Mouse (Mus musculus): ENCODE data around the gene Upb1. TPM values are rescaled to one million over a fixed set of nuclear protein-coding genes. Genes with fewer than 3 reads are reported as not detected.
"Not testable (repeated sequence)": the region's sequence is repeated elsewhere in the genome, so short reads cannot be mapped to it uniquely, and the experiment has no call there.

Upb1 gene
- polyA plus RNA-seq, 1 experiment from 2014 or later, result 0.10 TPM

- no peak for ATAC-seq (ENCODE audit: low FRiP score)
- no peak overlapping the region for H3K4me2 ChIP-seq
- H3K27ac ChIP-seq, result no peak overlapping the region
- peaks cover 7% of the 10 kb centered on the region for H3K4me1 ChIP-seq (replicated peaks)
- H3K9ac ChIP-seq, result no peak overlapping the region
- H3K36me3 ChIP-seq, result no peaks in the 10 kb centered on the region
- no peaks in the 10 kb centered on the region for H3K9me3 ChIP-seq
- H3K27me3 ChIP-seq, result no peaks in the 10 kb centered on the region
- H3K4me3 ChIP-seq, result no peak overlapping the region
- WGBS, result 26% methylated on average over 5 of the region's 5 CpGs
Observed at GRCm38 (mm10) chr10:75474571-75474970, 73.7 kb downstream of the Upb1 start.

GRCm38 (mm10) chr10:75475139-75475850, 74.4 kb downstream of the Upb1 start:
- H3K9ac ChIP-seq; H3K27me3 ChIP-seq; H3K36me3 ChIP-seq; H3K9me3 ChIP-seq; H3K4me2 ChIP-seq; H3K4me3 ChIP-seq; H3K4me1 ChIP-seq (replicated peaks); ATAC-seq (ENCODE audit: low FRiP score); H3K27ac ChIP-seq: not testable (repeated sequence)
- WGBS, result 29% methylated on average over 5 of the region's 6 CpGs

GRCm38 (mm10) chr10:75477034-75477433, 76.1 kb downstream of the Upb1 start:
- WGBS, result 79% methylated on average over 9 of the region's 9 CpGs
- H3K9me3 ChIP-seq, result no peaks in the 10 kb centered on the region

GRCm38 (mm10) chr10:75479955-75480354, 79.0 kb downstream of the Upb1 start:
- Histone ChIP-seq H3K27ac (no peak overlapping the region), H3K27me3 (no peaks in the 10 kb centered on the region), H3K4me2 (no peak overlapping the region), H3K9ac (no peak overlapping the region), H3K9me3 (no peaks in the 10 kb centered on the region), H3K4me3 (no peak overlapping the region), H3K4me1 (replicated peaks) (peaks cover 2% of the 10 kb centered on the region; the same call in 1 of the 2 replicates), H3K36me3 (no peaks in the 10 kb centered on the region)
- no peak for ATAC-seq (ENCODE audit: low FRiP score)
- 87% methylated on average over 2 of the region's 2 CpGs for WGBS

More at GRCm38 (mm10) chr10:75477034-75477433, 76.1 kb downstream of the Upb1 start:
- Histone ChIP-seq H3K4me2 (no peak overlapping the region), H3K9ac (no peak overlapping the region), H3K4me3 (no peak overlapping the region), H3K27ac (no peak overlapping the region), H3K27me3 (no peaks in the 10 kb centered on the region), H3K4me1 (replicated peaks) (peaks cover 7% of the 10 kb centered on the region), H3K36me3 (no peaks in the 10 kb centered on the region)
- no peak for ATAC-seq (ENCODE audit: low FRiP score)

GRCm38 (mm10) chr10:75481703-75482102, 80.8 kb downstream of the Upb1 start:
- Histone ChIP-seq H3K9ac (no peak overlapping the region), H3K4me2 (no peak overlapping the region), H3K9me3 (no peaks in the 10 kb centered on the region), H3K4me3 (no peak overlapping the region), H3K27ac (no peak overlapping the region), H3K4me1 (replicated peaks) (no peaks in the 10 kb centered on the region), H3K27me3 (no peaks in the 10 kb centered on the region), H3K36me3 (no peaks in the 10 kb centered on the region)
- ATAC-seq (ENCODE audit: low FRiP score), result no peak
- WGBS, result 87% methylated on average over 4 of the region's 4 CpGs

GRCm38 (mm10) chr10:75482271-75482670, 81.4 kb downstream of the Upb1 start:
- no peaks in the 10 kb centered on the region for H3K36me3 ChIP-seq
- no peak overlapping the region for H3K27ac ChIP-seq
- H3K4me1 ChIP-seq (replicated peaks), result no peaks in the 10 kb centered on the region
- no peaks in the 10 kb centered on the region for H3K27me3 ChIP-seq
- H3K9me3 ChIP-seq, result no peaks in the 10 kb centered on the region
- no peak overlapping the region for H3K4me2 ChIP-seq
- no peak for ATAC-seq (ENCODE audit: low FRiP score)
- no peak overlapping the region for H3K9ac ChIP-seq
- WGBS, result 96% methylated on average over 5 of the region's 5 CpGs
- no peak overlapping the region for H3K4me3 ChIP-seq

GRCm38 (mm10) chr10:75482919-75483483, 82.1 kb downstream of the Upb1 start:
- no peaks in the 10 kb centered on the region for H3K9me3 ChIP-seq
- WGBS, result 90% methylated on average over 11 of the region's 11 CpGs
- no peak overlapping the region for H3K9ac ChIP-seq
- H3K27ac ChIP-seq, result no peak overlapping the region
- ATAC-seq (ENCODE audit: low FRiP score), result no peak
- H3K4me1 ChIP-seq (replicated peaks), result no peaks in the 10 kb centered on the region
- no peak overlapping the region for H3K4me3 ChIP-seq
- H3K4me2 ChIP-seq, result no peak overlapping the region
- H3K36me3 ChIP-seq, result no peaks in the 10 kb centered on the region
- H3K27me3 ChIP-seq, result no peaks in the 10 kb centered on the region

- no peaks in the 10 kb centered on the region for H3K36me3 ChIP-seq
- H3K9me3 ChIP-seq, result no peaks in the 10 kb centered on the region
- H3K4me2 ChIP-seq, result no peak overlapping the region
- no peak overlapping the region for H3K4me3 ChIP-seq
- no peak for ATAC-seq (ENCODE audit: low FRiP score)
- H3K9ac ChIP-seq, result no peak overlapping the region
- 93% methylated on average over 6 of the region's 6 CpGs for WGBS
- H3K27ac ChIP-seq, result no peak overlapping the region
- no peaks in the 10 kb centered on the region for H3K27me3 ChIP-seq
- no peaks in the 10 kb centered on the region for H3K4me1 ChIP-seq (replicated peaks)
Observed at GRCm38 (mm10) chr10:75484066-75484465, 83.2 kb downstream of the Upb1 start.

- H3K9me3 ChIP-seq, result no peaks in the 10 kb centered on the region
- no peak overlapping the region for H3K27ac ChIP-seq
- whole genome bisulfite sequencing, result 79% methylated on average over 6 of the region's 6 CpGs
- no peak overlapping the region; the same call in 1 of the 2 replicates for H3K9ac ChIP-seq
- H3K4me3 ChIP-seq, result no peak overlapping the region
- H3K36me3 ChIP-seq, result no peaks in the 10 kb centered on the region
- no peak overlapping the region for H3K4me2 ChIP-seq
- H3K27me3 ChIP-seq, result no peaks in the 10 kb centered on the region
- ATAC-seq (ENCODE audit: low FRiP score), result no peak
- H3K4me1 ChIP-seq (replicated peaks), result no peaks in the 10 kb centered on the region
Observed at GRCm38 (mm10) chr10:75484767-75485166, 83.9 kb downstream of the Upb1 start.

- WGBS, result 59% methylated on average over 9 of the region's 9 CpGs
- no peak for ATAC-seq (ENCODE audit: low FRiP score)
- H3K4me1 ChIP-seq (replicated peaks), result no peaks in the 10 kb centered on the region
Observed at GRCm38 (mm10) chr10:75486086-75486979, 85.4 kb downstream of the Upb1 start.

GRCm38 (mm10) chr10:75487131-75487530, 86.2 kb downstream of the Upb1 start:
- 75% methylated on average over 3 of the region's 3 CpGs for WGBS
- H3K4me3 ChIP-seq, result no peak overlapping the region

More at GRCm38 (mm10) chr10:75486086-75486979, 85.4 kb downstream of the Upb1 start:
- H3K36me3 ChIP-seq, result no peaks in the 10 kb centered on the region
- no peaks in the 10 kb centered on the region for H3K27me3 ChIP-seq
- H3K27ac ChIP-seq, result no peak overlapping the region
- no peak overlapping the region for H3K4me2 ChIP-seq
- H3K9ac ChIP-seq, result no peak overlapping the region
- no peak overlapping the region for H3K4me3 ChIP-seq
- no peaks in the 10 kb centered on the region for H3K9me3 ChIP-seq

GRCm38 (mm10) chr10:75489522-75489921, 88.6 kb downstream of the Upb1 start:
- no peak for ATAC-seq (ENCODE audit: low FRiP score)
- WGBS, result 76% methylated on average over 2 of the region's 2 CpGs
- Histone ChIP-seq H3K4me3 (no peak overlapping the region), H3K27me3 (no peaks in the 10 kb centered on the region), H3K27ac (no peak overlapping the region), H3K4me1 (replicated peaks) (no peaks in the 10 kb centered on the region), H3K9me3 (no peaks in the 10 kb centered on the region), H3K4me2 (no peak overlapping the region), H3K36me3 (no peaks in the 10 kb centered on the region), H3K9ac (no peak overlapping the region)

More at GRCm38 (mm10) chr10:75487131-75487530, 86.2 kb downstream of the Upb1 start:
- Histone ChIP-seq H3K4me2 (no peak overlapping the region), H3K4me1 (replicated peaks) (no peaks in the 10 kb centered on the region), H3K27ac (no peak overlapping the region), H3K36me3 (no peaks in the 10 kb centered on the region), H3K9me3 (no peaks in the 10 kb centered on the region), H3K27me3 (no peaks in the 10 kb centered on the region), H3K9ac (no peak overlapping the region)
- no peak for ATAC-seq (ENCODE audit: low FRiP score)
